Mouse (Mus musculus): Measurements from ENCODE around the gene Asb8. TPM values are rescaled to one million over a fixed set of nuclear protein-coding genes. Genes with fewer than 3 reads are reported as not detected.

Asb8 gene
- polyA plus RNA-seq, 1 experiment, result 50.3 TPM

GRCm38 (mm10) chr15:98184456-98184855 lies 19.0 kb upstream of the Asb8 start:
- no peak overlapping the region for H3K4me3 ChIP-seq
- no peaks in the 10 kb centered on the region for H3K79me2 ChIP-seq (ENCODE audit: control insufficient read depth, insufficient read depth)
- H3ac ChIP-seq (ENCODE audit: control insufficient read depth, insufficient read length), result no peak overlapping the region
- H3K4me2 ChIP-seq (ENCODE audit: low read depth), result no peak overlapping the region
- TF ChIP-seq TCF3 (IDR thresholded peaks at IDR 0.05; ENCODE audit: insufficient read length, low read depth) (no peak), MYOD1 (IDR thresholded peaks at IDR 0.05; ENCODE audit: control insufficient read depth in 1 of 3, insufficient read length in 2 of 3, low read depth in 2 of 3) (no peak)
- no peaks in the 10 kb centered on the region for H3K36me3 ChIP-seq (ENCODE audit: control insufficient read depth, insufficient read depth)
- H3K27me3 ChIP-seq (ENCODE audit: control insufficient read depth, insufficient read depth, insufficient read length), result no peaks in the 10 kb centered on the region

GRCm38 (mm10) chr15:98181856-98182570 lies 16.6 kb upstream of the Asb8 start:
- H3K27me3 ChIP-seq (ENCODE audit: control insufficient read depth, insufficient read depth, insufficient read length), result peaks cover 10% of the 10 kb centered on the region
- H3ac ChIP-seq (ENCODE audit: control insufficient read depth, insufficient read length), result no peak overlapping the region
- H3K79me2 ChIP-seq (ENCODE audit: control insufficient read depth, insufficient read depth), result no peaks in the 10 kb centered on the region
- H3K4me3 ChIP-seq, result no peak overlapping the region
- no peaks in the 10 kb centered on the region for H3K36me3 ChIP-seq (ENCODE audit: control insufficient read depth, insufficient read depth)
- peak overlapping the region; percentile 90 for H3K4me2 ChIP-seq (ENCODE audit: low read depth)
- TF ChIP-seq E2F4 (IDR thresholded peaks at IDR 0.05; ENCODE audit: insufficient read depth), result no peak
- TF ChIP-seq SRF (IDR thresholded peaks at IDR 0.05; ENCODE audit: control insufficient read depth, insufficient read length, low read depth), result no peak
- no peak for TF ChIP-seq MAX (IDR thresholded peaks at IDR 0.05; ENCODE audit: low read depth)
- no peak for TF ChIP-seq TCF3 (IDR thresholded peaks at IDR 0.05; ENCODE audit: insufficient read length, low read depth)
- TF ChIP-seq POLR2A (IDR thresholded peaks at IDR 0.05; ENCODE audit: insufficient read length, low read depth), result no peak
- no peak for TF ChIP-seq REST (IDR thresholded peaks at IDR 0.05; ENCODE audit: insufficient read depth, insufficient read length)
- no peak for TF ChIP-seq MYOD1 (IDR thresholded peaks at IDR 0.05; ENCODE audit: control insufficient read depth in 1 of 3, insufficient read length in 2 of 3, low read depth in 2 of 3)
- TF ChIP-seq CEBPB (IDR thresholded peaks at IDR 0.05; ENCODE audit: insufficient read depth, poor library complexity, severe bottlenecking), result no peak
- no peak for TF ChIP-seq POLR2AphosphoS2 (IDR thresholded peaks at IDR 0.05; ENCODE audit: insufficient read length, low read depth)
- no peak for TF ChIP-seq MYOG (IDR thresholded peaks at IDR 0.05; ENCODE audit: control insufficient read depth in 1 of 3, insufficient read depth in 1 of 3, insufficient read length in 2 of 3, low read depth in 2 of 3)
- TF ChIP-seq USF1 (IDR thresholded peaks at IDR 0.05; ENCODE audit: low read depth), result no peak
- no peak for TF ChIP-seq TCF12 (IDR thresholded peaks at IDR 0.05; ENCODE audit: insufficient read depth, poor library complexity, severe bottlenecking)

GRCm38 (mm10) chr15:98181132-98181711 lies 15.8 kb upstream of the Asb8 start:
- H3K36me3 ChIP-seq (ENCODE audit: control insufficient read depth, insufficient read depth), result no peaks in the 10 kb centered on the region
- no peaks in the 10 kb centered on the region for H3K79me2 ChIP-seq (ENCODE audit: control insufficient read depth, insufficient read depth)
- H3K4me3 ChIP-seq, result peak overlapping the region; percentile 15
- H3K4me2 ChIP-seq (ENCODE audit: low read depth), result peak overlapping the region; percentile 90
- TF ChIP-seq SRF (IDR thresholded peaks at IDR 0.05; ENCODE audit: control insufficient read depth, insufficient read length, low read depth), result no peak
- no peak for TF ChIP-seq TCF3 (IDR thresholded peaks at IDR 0.05; ENCODE audit: insufficient read length, low read depth)
- TF ChIP-seq MYOG (IDR thresholded peaks at IDR 0.05; ENCODE audit: control insufficient read depth in 1 of 3, insufficient read depth in 1 of 3, insufficient read length in 2 of 3, low read depth in 2 of 3), result peak in 1 of 3 experiments; percentile 27
- peak in 1 of 3 experiments; percentile 51 for TF ChIP-seq MYOD1 (IDR thresholded peaks at IDR 0.05; ENCODE audit: control insufficient read depth in 1 of 3, insufficient read length in 2 of 3, low read depth in 2 of 3)
- 0 out of 2 replicates have a peak, but pooled peaks have one; percentile 32 for TF ChIP-seq CEBPB (IDR thresholded peaks at IDR 0.05; ENCODE audit: insufficient read depth, poor library complexity, severe bottlenecking)
- TF ChIP-seq MAX (IDR thresholded peaks at IDR 0.05; ENCODE audit: low read depth), result no peak
- no peak overlapping the region for H3ac ChIP-seq (ENCODE audit: control insufficient read depth, insufficient read length)
- H3K27me3 ChIP-seq (ENCODE audit: control insufficient read depth, insufficient read depth, insufficient read length), result peaks cover 16% of the 10 kb centered on the region

GRCm38 (mm10) chr15:98180567-98181131 lies 15.2 kb upstream of the Asb8 start:
- Histone ChIP-seq H3K79me2 (ENCODE audit: control insufficient read depth, insufficient read depth) (no peaks in the 10 kb centered on the region), H3K27me3 (ENCODE audit: control insufficient read depth, insufficient read depth, insufficient read length) (peaks cover 16% of the 10 kb centered on the region), H3K4me3 (peak overlapping the region; percentile 15), H3ac (ENCODE audit: control insufficient read depth, insufficient read length) (no peak overlapping the region), H3K36me3 (ENCODE audit: control insufficient read depth, insufficient read depth) (no peaks in the 10 kb centered on the region), H3K4me2 (ENCODE audit: low read depth) (peak overlapping the region; percentile 90)
- TF ChIP-seq MYOD1 (IDR thresholded peaks at IDR 0.05; ENCODE audit: control insufficient read depth in 1 of 3, insufficient read length in 2 of 3, low read depth in 2 of 3) (no peak), REST (IDR thresholded peaks at IDR 0.05; ENCODE audit: insufficient read depth, insufficient read length) (no peak), CEBPB (IDR thresholded peaks at IDR 0.05; ENCODE audit: insufficient read depth, poor library complexity, severe bottlenecking) (no peak), TCF3 (IDR thresholded peaks at IDR 0.05; ENCODE audit: insufficient read length, low read depth) (no peak), MAX (IDR thresholded peaks at IDR 0.05; ENCODE audit: low read depth) (no peak), SRF (IDR thresholded peaks at IDR 0.05; ENCODE audit: control insufficient read depth, insufficient read length, low read depth) (no peak), E2F4 (IDR thresholded peaks at IDR 0.05; ENCODE audit: insufficient read depth) (no peak), POLR2A (IDR thresholded peaks at IDR 0.05; ENCODE audit: insufficient read length, low read depth) (no peak)

- Histone ChIP-seq H3K27me3 (ENCODE audit: control insufficient read depth, insufficient read depth, insufficient read length) (peaks cover 31% of the 10 kb centered on the region), H3K79me2 (ENCODE audit: control insufficient read depth, insufficient read depth) (no peaks in the 10 kb centered on the region), H3K4me2 (ENCODE audit: low read depth) (no peak overlapping the region), H3ac (ENCODE audit: control insufficient read depth, insufficient read length) (no peak overlapping the region), H3K4me3 (no peak overlapping the region), H3K36me3 (ENCODE audit: control insufficient read depth, insufficient read depth) (no peaks in the 10 kb centered on the region)
- TF ChIP-seq USF1 (IDR thresholded peaks at IDR 0.05; ENCODE audit: low read depth) (no peak), TCF3 (IDR thresholded peaks at IDR 0.05; ENCODE audit: insufficient read length, low read depth) (no peak), POLR2A (IDR thresholded peaks at IDR 0.05; ENCODE audit: insufficient read length, low read depth) (no peak), POLR2AphosphoS2 (IDR thresholded peaks at IDR 0.05; ENCODE audit: insufficient read length, low read depth) (no peak), SRF (IDR thresholded peaks at IDR 0.05; ENCODE audit: control insufficient read depth, insufficient read length, low read depth) (no peak), REST (IDR thresholded peaks at IDR 0.05; ENCODE audit: insufficient read depth, insufficient read length) (no peak), MYOG (IDR thresholded peaks at IDR 0.05; ENCODE audit: control insufficient read depth in 1 of 3, insufficient read depth in 1 of 3, insufficient read length in 2 of 3, low read depth in 2 of 3) (no peak), MAX (IDR thresholded peaks at IDR 0.05; ENCODE audit: low read depth) (no peak), E2F4 (IDR thresholded peaks at IDR 0.05; ENCODE audit: insufficient read depth) (no peak), TCF12 (IDR thresholded peaks at IDR 0.05; ENCODE audit: insufficient read depth, poor library complexity, severe bottlenecking) (no peak), CEBPB (IDR thresholded peaks at IDR 0.05; ENCODE audit: insufficient read depth, poor library complexity, severe bottlenecking) (no peak), MYOD1 (IDR thresholded peaks at IDR 0.05; ENCODE audit: control insufficient read depth in 1 of 3, insufficient read length in 2 of 3, low read depth in 2 of 3) (no peak)
Observed at GRCm38 (mm10) chr15:98177320-98177719, 11.9 kb upstream of the Asb8 start.
